Comparison of ENCODE assay signal across 12 mouse cellular contexts in genomic region chr2:144740577-144740997, GRCm38 (mm10).
DNase-seq lines count a peak whose midpoint lies in the region; ATAC-seq lines count a peak whose summit lies in the region.
"Had no signal": no experiment of that assay in that cellular context is flagged by ENCODE, and none has a peak within 500 bp of the region (broad histone marks: within the 10 kb centered on the region; RNA-seq: fewer than 3 reads in every experiment).

No protein-coding gene starts in this region.

- no peak overlapping the region for H3K9ac ChIP-seq in kidney, embryonic 16.5 days (replicated peaks; ENCODE audit: low read length)
- H3K9ac ChIP-seq: embryonic facial prominence, embryonic 12.5 days had no signal

- H3K4me1 ChIP-seq in kidney, embryonic 16.5 days (ENCODE audit: insufficient read depth, low read length): peaks cover 5% of the 10 kb centered on the region; the same call in 1 of the 2 replicates

- H3K27me3 ChIP-seq in kidney, embryonic 16.5 days (ENCODE audit: insufficient read depth, low read length): no peaks in the 10 kb centered on the region
- H3K27me3 ChIP-seq: embryonic facial prominence, embryonic 12.5 days had no signal

- 52% methylated on average over 6 of the region's 6 CpGs for WGBS in kidney, embryonic 16.5 days

- H3K36me3 ChIP-seq in kidney, embryonic 16.5 days (ENCODE audit: insufficient read depth, low read length): no peaks in the 10 kb centered on the region
- H3K36me3 ChIP-seq: embryonic facial prominence, embryonic 12.5 days had no signal

- no peak for ATAC-seq in kidney, embryonic 16.5 days (ENCODE audit: low FRiP score, low TSS enrichment)
- ATAC-seq: inflammation-experienced regulatory T-cells, adult 6 months had no signal

- no peaks in the 10 kb centered on the region for H3K9me3 ChIP-seq in kidney, embryonic 16.5 days (ENCODE audit: low read length)
- H3K9me3 ChIP-seq: embryonic facial prominence, embryonic 12.5 days had no signal

- no peak overlapping the region for H3K27ac ChIP-seq in kidney, embryonic 16.5 days (ENCODE audit: low read length)
- H3K27ac ChIP-seq: embryonic facial prominence, embryonic 12.5 days had no signal

- DNase-seq in kidney, adult 18-20 months: peak; percentile 53
- DNase-seq in cerebellum, postnatal 36 days: peak; percentile 43 to 52
- DNase-seq in kidney, adult 8-10 months: peak; percentile 28 to 42
- DNase-seq in lung, postnatal 25 days (ENCODE audit: low spot score): peak; percentile 12
- DNase-seq in right cerebral cortex, postnatal 4 days: no peak
- no peak for DNase-seq in liver
- DNase-seq: adrenal gland, adult 2 months; gastrocnemius, postnatal 25 days; thymus, adult 18-20 months had no signal

- no peak overlapping the region for H3K4me3 ChIP-seq in kidney, embryonic 16.5 days (ENCODE audit: low read length)
- H3K4me3 ChIP-seq: embryonic facial prominence, embryonic 12.5 days had no signal

- no peak overlapping the region for H3K4me2 ChIP-seq in kidney, embryonic 16.5 days (replicated peaks; ENCODE audit: low read depth, low read length)
- H3K4me2 ChIP-seq: embryonic facial prominence, embryonic 12.5 days had no signal

Comparison
In these comparisons a context has a peak if more than half of its experiments do, and no peak if none do; other contexts are left out.
1. DNase-seq: peak in kidney, adult 18-20 months (single experiment), cerebellum, postnatal 36 days (2 of 2), kidney, adult 8-10 months (2 of 2) and lung, postnatal 25 days (single experiment); none in right cerebral cortex, postnatal 4 days (single experiment) and liver (single experiment).